Mouse (Mus musculus) right cerebral cortex, postnatal 25 days (tissue): ENCODE measurements around the gene Rxra.
A peak's percentile ranks its signal among the peaks of the same experiment; 100 is the strongest.

Source experiments
- DNase-seq: peaks from one replicate; pipeline ENCODE4 v3.0.0; 2022

Rxra gene

DNA sequence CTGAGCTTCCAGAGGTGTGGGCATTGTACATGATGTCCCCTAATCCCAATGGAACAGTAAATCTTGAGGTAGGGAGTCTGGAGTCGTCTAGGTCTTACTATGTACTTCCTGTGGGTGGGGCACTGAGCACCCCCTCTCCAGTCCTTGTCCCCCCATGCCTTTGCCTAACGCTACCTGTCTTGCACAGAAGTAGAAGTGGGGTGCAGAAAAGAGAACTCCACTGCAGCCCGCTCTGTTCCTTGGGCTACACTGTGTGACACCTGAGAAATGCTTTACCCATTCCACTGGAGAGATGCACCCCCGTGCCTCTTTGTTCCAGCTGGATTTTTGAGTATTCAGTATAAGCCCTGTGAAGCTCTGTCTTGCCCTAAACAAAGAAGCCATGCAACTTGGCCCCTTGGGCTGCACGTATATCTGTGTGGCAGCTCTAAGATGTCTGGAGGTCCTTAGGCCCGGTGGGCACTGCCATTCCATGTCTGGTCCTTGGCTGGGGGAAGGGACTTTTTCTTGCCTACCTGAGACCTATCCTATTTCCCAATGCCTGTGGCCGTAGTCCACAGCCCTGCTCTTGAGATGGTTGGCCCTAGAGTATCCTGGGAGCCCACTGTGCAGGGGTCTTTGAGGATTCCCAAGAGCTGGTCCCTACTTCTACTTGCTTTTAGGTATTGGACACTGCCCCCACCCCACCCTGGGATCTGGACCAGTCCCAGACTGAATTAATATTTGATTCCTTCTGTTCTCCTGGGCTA is 67.8 kb downstream of the Rxra start:
- no peak for DNase-seq

DNA sequence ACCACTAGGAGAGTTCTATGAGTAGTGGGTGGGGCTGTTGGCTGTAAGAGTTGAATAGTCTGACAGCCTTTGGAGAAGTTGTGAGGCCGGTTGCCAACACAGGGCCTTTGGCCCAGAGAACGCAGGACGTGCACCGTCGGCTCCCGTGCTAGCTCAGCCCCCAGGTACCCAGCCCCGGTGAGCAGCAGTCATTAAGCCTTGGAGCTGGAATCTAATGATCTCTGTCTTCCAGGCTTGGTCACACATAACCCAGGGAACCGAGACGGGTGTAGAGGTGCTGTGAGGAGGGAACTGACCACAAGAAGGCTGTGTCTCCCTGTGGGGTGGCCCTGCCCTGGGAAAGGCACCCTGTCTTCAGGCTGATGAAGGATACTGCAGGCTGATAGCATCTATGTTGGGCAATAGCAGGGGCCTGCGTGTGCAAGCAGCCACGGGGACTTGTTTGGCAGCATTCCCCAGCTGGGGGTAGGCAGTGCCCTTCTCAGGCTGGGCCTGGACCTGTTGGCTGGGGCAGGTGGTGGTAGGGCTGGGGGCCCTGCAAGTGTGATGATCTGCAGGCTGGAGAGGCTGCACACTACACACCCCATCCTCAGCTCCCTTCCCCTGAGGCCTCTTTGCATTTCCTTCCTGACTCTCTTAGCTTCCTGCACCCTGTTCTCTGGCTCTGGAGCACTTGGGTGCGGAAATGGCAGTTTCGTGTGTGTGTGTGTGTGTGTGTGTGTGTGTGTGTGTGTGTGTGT is 68.5 kb downstream of the Rxra start:
- DNase-seq = no peak

DNA sequence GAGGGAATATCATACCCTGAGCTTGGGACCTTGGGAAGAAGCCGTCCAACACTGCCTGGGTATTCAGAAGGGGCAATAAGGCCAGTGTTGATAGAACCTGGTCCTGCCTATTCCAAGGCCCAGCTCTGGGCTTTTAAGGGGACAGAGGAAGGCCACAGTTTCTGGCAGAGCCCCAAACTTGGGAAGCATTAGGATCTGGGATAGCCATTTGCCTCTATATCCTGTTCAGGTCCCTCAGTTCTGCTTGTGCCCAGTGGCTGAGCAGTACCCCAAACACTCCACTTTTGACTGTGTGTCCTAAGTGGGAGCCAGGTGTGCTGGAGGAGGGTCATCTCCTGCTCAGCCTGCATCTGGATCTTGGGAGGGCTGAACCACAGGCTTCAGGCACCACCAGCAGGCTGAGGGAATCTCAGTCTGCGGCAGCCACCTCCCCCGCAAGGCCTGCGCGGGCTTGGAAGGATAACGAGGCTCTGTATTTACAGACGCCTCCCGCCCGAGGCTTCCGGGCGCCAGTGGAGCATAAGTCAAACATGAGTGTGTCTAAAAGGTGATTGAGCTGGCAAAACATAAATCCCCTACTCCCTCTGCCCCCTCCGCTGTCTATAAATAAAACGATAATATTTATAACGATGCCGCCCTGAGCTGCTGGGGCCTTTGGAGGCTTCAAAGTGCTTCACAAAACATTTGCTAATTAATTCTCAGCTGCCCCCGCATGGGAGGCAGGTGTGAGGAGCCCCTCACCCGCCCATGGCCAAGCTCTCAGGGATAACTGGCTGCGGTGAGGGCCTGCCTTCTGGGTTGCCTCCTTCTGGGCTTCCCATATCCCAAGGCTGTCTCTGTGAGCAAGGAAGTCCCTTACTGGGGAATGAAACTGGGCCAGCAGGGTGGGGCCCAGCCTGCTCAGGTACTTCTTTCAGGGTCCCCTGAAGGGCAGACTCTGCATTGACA is 69.7 kb downstream of the Rxra start:
- DNase-seq = peak; percentile 70

DNA sequence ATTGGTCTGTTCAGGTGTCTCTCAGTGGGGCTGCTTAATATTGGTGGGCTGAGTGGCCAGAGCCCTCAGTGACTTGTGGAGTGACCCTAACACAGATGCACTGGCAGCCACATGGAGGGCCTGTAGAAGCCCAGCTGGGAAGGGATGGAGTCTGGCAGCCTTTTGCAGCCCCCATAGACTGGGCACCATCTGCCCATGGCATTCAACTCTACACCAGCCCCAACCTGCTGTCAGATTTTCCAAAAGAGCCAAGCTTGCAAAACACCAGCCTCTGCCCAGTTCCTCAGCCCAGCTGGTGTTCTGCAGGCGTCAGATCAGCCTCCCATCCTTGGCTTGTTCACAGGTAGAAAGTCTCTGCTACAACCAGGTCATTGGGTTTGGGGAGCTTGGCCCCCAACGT is 70.6 kb downstream of the Rxra start:
- peak; percentile 38 for DNase-seq

DNA sequence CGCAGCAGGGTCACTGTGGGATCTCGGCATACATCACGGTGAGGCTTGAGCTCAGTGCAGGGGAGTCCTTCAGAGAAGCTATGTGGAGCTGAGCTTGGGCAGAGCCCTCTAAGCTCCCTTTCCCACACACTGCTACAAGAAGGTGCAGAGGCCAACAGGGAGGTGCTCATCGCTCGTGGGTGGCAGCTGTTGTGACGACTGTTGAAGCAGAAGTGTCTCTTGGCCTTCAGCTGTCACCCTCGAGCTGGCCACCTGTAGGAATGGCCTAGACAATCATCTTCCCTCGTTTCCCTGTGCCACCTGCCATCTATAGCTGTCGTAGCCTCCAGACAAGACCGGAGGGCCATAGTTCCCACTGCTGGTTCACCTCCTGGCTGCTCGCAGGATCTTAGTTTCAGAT is 72.7 kb downstream of the Rxra start:
- no peak for DNase-seq

DNA sequence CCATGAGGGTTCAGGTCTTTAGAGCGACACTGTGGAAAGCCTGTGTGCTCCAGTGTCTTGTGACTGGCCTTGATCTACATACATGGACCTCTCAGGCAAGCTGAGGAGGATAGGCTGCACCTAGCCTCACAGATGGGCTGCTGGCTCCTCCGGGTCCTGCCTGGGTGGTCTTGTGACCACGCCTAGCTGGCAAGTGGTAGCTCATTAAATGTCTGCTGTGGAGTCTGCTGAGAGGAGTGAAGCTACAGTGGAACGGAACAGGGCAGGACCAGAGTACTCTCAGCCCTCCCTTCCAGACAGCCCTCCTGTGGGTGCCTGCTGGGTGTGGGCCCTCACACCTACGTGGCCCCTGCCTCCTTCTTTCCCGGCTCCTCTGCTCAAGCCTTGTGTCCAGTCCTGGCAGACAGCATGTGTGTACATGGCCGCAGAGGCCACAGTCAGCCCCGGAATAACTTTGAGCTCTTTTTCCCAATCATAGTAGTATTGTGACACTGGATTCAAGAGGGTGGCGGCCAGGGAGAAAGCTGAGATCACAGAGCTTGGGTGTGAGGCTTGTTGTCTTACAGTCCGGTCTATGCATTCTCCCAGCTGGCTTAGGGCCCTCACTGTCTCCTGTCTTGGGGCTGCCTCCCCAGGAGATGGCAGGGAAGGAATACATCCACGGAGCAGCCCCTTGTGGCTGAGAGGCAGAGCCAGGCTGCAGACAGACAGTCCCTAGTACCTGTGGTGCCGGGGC is 74.3 kb downstream of the Rxra start:
- no peak for DNase-seq

DNA sequence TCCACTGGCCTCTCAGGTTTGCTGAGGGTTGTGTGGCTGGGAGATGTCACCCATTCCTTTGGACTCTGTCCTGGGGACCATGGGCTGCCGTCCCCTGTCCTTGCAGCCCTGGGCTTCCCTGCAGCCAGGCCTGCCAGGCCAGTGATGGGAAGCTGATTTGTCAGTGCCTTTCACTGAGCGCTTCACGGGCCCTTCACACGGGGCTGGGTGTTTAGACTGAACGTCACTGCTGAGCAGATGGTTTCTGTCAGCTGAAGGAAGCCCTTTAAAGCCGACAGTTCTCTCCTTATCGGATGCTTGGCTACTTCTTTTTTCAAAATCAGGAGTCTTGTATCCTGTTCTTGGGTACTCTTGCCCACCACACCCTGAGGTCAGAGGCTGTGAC is 74.9 kb downstream of the Rxra start:
- no peak for DNase-seq

DNA sequence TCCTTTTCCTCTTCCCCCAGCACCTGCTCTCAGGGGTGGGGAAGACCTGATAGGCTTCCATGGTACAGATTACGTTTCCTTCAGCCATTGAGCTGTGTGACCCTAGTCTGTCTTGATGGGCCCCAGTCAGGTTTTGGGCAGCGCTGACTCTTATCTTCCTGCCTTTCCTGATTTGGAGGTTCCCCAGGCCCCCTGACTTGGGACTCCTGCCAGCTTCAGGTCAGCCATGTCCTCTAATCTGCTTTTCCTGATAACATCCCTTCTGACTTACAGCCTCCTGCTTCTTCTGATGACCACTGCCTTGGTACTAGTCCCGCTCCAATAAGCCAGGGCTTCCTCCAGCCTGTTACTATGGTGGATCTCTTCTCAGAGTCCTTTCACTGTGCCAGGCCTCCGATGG is 75.6 kb downstream of the Rxra start:
- no peak for DNase-seq

DNA sequence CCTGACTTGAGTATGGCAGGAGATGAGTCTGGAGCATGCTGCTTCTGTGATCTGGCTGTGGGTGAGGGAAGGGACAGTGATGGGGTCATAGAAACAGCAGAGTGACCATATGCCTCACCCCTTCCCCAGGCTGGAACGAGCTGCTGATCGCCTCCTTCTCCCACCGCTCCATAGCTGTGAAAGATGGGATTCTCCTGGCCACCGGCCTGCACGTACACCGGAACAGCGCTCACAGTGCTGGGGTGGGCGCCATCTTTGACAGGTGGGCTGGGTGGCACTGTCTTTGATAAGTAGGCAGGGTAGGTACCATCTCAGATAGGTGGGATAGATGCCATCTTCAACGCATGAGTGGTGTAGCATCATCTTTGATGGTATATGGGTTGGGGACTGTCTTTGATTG is 77.9 kb downstream of the Rxra start:
- DNase-seq = no peak

DNA sequence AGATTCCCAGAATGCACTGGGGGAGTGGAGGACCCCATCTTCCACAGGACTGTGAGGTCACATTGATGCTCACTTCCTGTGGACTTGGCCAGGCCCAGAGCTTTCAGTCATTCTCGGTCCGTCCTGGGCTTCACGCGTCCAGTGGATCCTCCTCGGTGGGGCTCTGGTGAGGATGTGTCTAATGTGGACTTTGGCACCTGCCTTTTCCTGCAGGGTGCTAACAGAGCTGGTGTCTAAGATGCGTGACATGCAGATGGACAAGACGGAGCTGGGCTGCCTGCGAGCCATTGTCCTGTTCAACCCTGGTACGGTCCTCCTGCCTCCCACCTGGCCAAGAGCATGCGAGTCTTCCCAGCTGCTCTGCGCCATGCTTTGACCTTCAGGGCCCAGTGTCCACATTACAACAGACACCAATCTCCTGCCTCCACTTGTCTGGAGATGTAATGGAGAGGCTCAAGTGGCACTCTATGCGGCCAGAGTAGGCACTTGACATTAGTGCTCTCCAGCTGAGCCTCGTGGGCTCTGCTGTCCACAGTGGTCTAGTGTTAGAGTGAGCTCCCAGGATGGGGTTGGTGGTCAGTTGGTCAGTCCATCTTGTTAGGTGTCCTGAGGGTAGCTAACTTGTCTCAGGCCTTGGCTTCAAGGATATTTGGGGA is 79.9 kb downstream of the Rxra start:
- no peak for DNase-seq

DNA sequence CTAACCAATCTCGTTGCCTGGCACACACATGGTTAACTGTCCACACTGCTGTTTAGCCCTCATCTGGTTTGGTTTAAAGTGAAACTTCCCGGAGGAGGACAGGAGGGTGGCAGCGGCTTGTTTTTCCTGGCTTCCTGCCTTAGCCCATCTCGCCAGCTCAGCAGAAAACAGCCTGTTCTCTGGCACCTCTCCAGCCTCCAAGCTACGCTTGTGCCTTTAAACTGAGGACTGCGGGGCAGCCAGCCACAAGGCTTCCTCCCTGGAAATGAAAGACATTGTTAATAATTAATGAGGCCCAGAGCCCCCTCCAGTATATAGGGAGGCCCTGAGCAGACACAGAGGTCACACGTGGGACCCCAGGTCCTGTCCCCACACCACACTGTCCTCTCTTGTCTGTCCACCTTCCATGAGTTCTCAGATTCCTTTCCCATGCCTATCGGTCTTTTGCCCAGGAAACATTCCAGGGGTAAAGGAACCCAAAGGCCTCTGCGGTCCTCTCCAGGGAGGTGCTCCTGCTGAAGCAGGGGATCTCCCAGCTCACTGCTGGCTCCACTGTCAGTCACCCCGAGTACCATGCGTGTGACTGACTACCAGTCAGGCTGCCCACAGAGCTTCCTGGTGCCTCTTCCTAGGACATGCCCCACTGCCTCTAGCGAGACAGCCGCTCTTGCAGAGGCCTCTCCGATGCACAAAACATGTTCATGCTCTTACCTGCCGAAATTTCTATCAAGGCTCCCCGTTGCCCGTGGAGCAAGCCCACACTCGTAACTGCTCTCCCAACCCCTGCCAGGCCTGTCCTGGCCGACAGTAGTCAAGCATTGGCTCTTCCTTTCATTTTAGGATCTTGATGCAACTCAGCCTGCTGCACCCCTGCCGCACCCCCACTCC is 82.4 kb downstream of the Rxra start:
- DNase-seq = peak; percentile 88

DNA sequence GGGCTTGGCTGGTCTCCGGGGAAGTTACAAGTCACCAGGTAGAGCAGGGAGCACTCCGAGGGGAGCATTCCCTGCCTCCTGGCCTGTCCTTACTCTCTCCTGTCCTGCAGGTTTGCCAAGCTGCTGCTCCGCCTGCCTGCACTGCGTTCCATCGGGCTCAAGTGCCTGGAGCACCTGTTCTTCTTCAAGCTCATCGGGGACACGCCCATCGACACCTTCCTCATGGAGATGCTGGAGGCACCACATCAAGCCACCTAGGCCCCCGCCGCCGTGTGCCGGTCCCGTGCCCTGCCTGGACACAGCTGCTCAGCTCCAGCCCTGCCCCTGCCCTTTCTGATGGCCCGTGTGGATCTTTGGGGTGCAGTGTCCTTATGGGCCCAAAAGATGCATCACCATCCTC is 83.2 kb downstream of the Rxra start:
- DNase-seq = no peak

DNA sequence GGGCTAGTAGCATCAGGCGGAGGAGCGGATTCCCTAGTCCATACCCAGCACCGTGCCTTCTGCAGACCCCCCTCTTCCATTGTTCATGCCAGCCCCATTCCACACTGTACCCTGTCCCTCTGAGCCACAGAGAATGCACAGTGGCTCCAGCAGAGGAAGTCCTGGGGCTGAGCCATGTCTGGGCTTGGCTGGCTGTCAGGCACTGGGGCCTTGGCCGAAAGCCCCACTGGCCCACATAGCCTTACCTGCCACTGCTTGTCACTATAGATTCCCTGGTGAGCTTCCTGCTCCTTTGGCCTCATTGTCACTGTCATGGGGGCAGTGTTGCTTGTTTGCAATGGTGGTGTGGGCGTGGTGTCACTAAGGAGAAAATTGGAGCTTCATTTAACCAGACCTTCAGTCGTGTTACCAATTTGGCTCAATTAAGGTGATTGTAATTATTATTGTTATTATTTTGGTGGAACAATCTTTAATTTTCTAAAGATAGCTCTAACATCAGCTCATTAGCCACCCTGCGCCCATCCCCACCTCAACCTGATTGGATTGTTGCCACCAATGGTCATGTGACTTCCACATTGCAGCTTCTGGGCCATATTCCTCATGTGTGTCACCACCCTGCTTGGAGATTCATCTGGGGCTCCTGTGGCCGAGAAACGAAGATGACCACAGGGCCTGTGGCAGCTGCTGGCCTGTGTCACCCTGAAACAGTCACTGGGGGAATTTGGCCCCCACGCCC is 85.2 kb downstream of the Rxra start:
- DNase-seq = no peak

DNA sequence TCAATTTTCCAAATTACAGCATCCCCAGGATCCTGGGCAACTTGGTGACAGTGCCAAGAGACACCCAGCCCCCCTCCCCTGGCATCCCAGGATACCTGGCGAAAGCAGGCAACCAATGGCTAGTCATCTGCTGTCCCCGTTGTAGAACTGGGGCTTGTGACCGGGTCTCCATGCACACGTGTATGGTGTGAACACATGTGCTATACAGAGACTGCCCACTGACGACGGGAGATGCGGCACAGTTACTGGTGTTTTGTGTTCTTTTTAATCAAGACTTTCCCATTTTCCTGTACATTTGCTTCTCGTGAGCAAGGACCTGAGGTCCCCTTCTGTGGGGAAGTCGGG is 85.7 kb downstream of the Rxra start:
- no peak for DNase-seq

DNA sequence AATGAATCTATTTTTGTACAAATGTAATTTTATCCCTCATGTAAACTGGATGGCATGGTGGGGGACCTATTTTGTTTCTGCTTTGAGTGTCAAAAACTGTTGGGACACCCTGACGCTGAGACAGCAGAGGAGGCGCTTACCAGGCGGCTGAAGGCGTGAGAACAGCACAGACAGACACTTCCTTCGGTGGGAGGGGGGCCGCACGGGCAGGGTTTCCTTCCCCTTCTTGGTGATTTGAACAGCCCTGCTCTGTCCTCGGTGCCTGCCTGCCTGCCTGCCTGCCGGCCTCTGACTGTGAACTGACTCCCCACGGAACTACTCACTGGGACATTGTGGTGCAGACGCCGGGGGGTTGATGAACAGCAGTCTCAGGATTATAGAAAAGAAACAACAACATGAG is 86.3 kb downstream of the Rxra start:
- DNase-seq = no peak

DNA sequence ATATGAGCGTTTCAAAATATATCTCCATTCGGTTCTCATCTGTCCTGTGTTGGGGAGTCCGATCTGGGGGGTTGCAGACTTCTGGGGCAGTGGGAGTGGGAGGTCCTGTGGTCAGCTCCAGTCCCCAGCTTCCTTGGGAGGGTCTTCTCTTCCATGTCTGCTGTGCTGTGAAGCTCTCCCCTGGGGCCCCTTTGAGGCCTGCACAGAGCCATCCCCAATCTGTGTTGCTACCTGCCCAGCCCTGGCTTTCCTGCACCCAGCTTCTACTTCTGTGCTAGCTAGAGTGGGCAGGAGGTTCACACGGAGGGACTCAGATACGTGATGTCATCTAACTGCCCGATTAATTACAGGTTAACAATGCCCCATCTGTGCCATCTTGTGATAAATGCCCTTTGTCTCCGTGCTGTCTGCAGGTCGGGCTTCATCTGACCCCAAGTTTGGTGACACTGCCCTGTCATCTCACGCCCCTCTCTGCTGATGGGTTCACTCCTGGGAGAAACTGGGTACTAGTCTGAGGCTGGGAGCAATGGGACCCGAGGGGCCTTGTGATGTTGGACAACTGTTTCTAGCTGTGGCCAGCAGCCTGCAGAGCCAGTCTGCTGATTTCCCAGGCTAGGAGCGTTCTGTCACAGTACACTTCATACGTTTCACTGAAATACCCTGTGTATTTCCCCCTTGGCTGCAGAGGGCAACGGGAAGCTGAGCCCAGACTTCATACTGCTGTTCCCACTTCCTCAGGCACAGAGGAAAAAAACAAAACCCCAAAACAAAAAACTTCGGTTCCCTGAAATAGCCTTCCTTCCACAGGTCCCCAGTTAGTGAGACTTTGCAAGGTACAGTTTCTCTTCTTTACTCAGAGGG is 86.9 kb downstream of the Rxra start:
- DNase-seq = no peak

DNA sequence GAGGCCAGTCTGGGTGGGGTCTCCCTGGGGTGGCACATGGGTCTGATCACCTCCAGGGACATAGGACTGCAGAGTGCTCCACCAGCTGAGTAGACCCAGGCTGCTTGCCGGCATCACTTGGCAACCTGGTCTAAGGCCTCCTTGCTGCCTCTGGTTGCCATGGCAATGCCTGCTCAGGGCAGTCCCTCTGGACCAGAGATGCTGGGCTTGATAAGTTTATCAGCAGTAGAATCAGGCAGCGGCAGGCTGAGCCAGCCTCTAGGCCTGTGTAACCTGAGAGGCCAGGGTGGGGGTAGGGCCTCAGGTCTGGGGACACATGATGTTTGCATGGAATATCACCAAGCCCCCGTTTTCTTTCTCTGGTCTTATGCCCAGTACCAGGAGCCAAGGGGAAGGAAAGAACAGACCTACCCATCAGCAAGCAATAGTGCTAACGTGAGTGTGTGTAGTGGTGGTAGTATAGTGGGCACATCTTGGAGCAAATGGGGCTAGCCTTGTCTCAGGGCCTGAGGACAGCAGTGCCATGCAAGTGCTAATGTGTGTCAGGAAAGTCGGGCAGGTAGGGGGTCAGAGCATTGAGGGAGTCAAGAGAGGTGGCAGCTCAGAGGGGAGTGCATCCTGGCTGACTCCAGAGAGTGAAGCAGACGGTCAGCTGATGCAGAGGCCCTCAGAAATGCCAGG is 88.2 kb downstream of the Rxra start:
- no peak for DNase-seq

DNA sequence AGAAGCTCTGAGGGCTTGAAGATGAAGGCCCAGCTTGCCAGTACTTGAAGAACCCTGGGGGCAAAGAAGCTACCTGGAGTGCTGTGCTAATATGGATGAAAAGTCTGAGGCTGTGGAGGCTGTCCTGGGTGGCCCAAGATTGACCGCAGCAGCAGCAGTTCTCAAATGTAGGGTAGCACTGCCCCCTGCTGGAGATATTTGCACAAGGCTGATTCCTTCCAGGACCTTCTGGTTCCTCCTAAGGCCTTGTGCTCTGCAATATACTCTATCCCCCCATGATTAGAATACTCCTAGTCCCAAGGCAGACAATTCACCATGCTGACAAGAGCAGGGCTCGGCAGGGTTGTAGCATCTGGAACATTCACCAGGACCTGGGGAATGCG is 88.7 kb downstream of the Rxra start:
- DNase-seq = peak; percentile 71

DNA sequence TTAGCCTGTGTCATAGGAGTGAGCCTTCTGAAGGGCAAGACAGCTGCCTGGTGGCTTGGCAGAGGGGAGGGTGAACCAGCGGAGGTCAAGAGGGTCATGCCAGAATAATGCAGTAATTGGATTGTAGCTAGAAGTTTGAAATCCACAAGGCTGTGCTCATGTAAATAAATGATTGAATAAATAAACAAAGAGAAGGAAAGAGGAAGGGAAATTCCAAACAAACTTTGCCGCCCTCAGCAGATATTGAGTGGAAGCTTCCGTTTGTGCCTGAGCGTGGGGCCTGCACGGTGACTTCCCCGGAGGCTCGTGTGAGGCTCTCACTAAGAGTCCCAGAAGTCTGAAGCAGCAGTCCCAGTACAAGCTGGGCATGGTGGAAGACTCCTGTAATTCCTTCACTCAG is 91.5 kb downstream of the Rxra start:
- DNase-seq = no peak
